Mouse (Mus musculus): ENCODE data around the gene Irf9.

The Irf9 gene

GRCm38 (mm10) chr14:55585566-55585960 is 17.8 kb upstream of the Irf9 start:
- TF ChIP-seq CTCF (conservative IDR thresholded peaks at IDR 0.05; ENCODE audit: low read length) (no peak), POU5F1 (IDR thresholded peaks at IDR 0.05; ENCODE audit: borderline replicate concordance, low read length) (no peak), NANOG (IDR thresholded peaks at IDR 0.05; ENCODE audit: borderline replicate concordance, low read length) (no peak)
- Histone ChIP-seq H3K4me3 (replicated peaks; ENCODE audit: low read length) (peak overlapping the region; percentile 85), H3K4me1 (replicated peaks; ENCODE audit: low read depth, low read length) (peaks cover 58% of the 10 kb centered on the region), H3K9me3 (ENCODE audit: low read length) (no peaks in the 10 kb centered on the region), H3K27me3 (ENCODE audit: insufficient read depth, low read length) (peaks cover 5% of the 10 kb centered on the region), H3K36me3 (ENCODE audit: insufficient read depth, low read length) (peaks cover 36% of the 10 kb centered on the region)

- Histone ChIP-seq H3K4me3 (replicated peaks; ENCODE audit: low read length) (no peak overlapping the region), H3K36me3 (ENCODE audit: insufficient read depth, low read length) (peaks cover 30% of the 10 kb centered on the region), H3K27me3 (ENCODE audit: insufficient read depth, low read length) (peaks cover 5% of the 10 kb centered on the region), H3K9me3 (ENCODE audit: low read length) (no peaks in the 10 kb centered on the region), H3K4me1 (replicated peaks; ENCODE audit: low read depth, low read length) (peaks cover 53% of the 10 kb centered on the region)
- TF ChIP-seq NANOG (IDR thresholded peaks at IDR 0.05; ENCODE audit: borderline replicate concordance, low read length) (no peak), CTCF (conservative IDR thresholded peaks at IDR 0.05; ENCODE audit: low read length) (no peak), POU5F1 (IDR thresholded peaks at IDR 0.05; ENCODE audit: borderline replicate concordance, low read length) (no peak)
These were observed 17.2 kb upstream of the Irf9 start for GRCm38 (mm10) chr14:55586149-55586548.

- peaks cover 5% of the 10 kb centered on the region for H3K27me3 ChIP-seq (ENCODE audit: insufficient read depth, low read length)
These were observed 14.1 kb upstream of the Irf9 start for GRCm38 (mm10) chr14:55589271-55589670.

GRCm38 (mm10) chr14:55589771-55590448 is 13.5 kb upstream of the Irf9 start:
- Histone ChIP-seq H3K4me3 (replicated peaks; ENCODE audit: low read length) (peak overlapping the region; percentile 99), H3K4me1 (replicated peaks; ENCODE audit: low read depth, low read length) (peaks cover 54% of the 10 kb centered on the region), H3K36me3 (ENCODE audit: insufficient read depth, low read length) (peaks cover 40% of the 10 kb centered on the region), H3K9me3 (ENCODE audit: low read length) (no peaks in the 10 kb centered on the region), H3K27me3 (ENCODE audit: insufficient read depth, low read length) (no peaks in the 10 kb centered on the region)
- TF ChIP-seq POU5F1 (IDR thresholded peaks at IDR 0.05; ENCODE audit: borderline replicate concordance, low read length) (no peak), CTCF (conservative IDR thresholded peaks at IDR 0.05; ENCODE audit: low read length) (no peak), NANOG (IDR thresholded peaks at IDR 0.05; ENCODE audit: borderline replicate concordance, low read length) (no peak)

More at GRCm38 (mm10) chr14:55589271-55589670, 14.1 kb upstream of the Irf9 start:
- Histone ChIP-seq H3K4me1 (replicated peaks; ENCODE audit: low read depth, low read length) (peaks cover 60% of the 10 kb centered on the region), H3K9me3 (ENCODE audit: low read length) (no peaks in the 10 kb centered on the region), H3K4me3 (replicated peaks; ENCODE audit: low read length) (no peak overlapping the region), H3K36me3 (ENCODE audit: insufficient read depth, low read length) (peaks cover 33% of the 10 kb centered on the region)
- no peak for TF ChIP-seq POU5F1 (IDR thresholded peaks at IDR 0.05; ENCODE audit: borderline replicate concordance, low read length)
- TF ChIP-seq CTCF (conservative IDR thresholded peaks at IDR 0.05; ENCODE audit: low read length) = no peak
- TF ChIP-seq NANOG (IDR thresholded peaks at IDR 0.05; ENCODE audit: borderline replicate concordance, low read length) = no peak

- Histone ChIP-seq H3K4me1 (replicated peaks; ENCODE audit: low read depth, low read length) (peaks cover 49% of the 10 kb centered on the region), H3K4me3 (replicated peaks; ENCODE audit: low read length) (peak within 1 kb of the TSS; percentile 99), H3K9me3 (ENCODE audit: low read length) (no peaks in the 10 kb centered on the region), H3K27me3 (ENCODE audit: insufficient read depth, low read length) (no peaks in the 10 kb centered on the region), H3K36me3 (ENCODE audit: insufficient read depth, low read length) (peaks cover 49% of the 10 kb centered on the region)
- no peak for TF ChIP-seq CTCF (conservative IDR thresholded peaks at IDR 0.05; ENCODE audit: low read length)
- TF ChIP-seq NANOG (IDR thresholded peaks at IDR 0.05; ENCODE audit: borderline replicate concordance, low read length) = no peak
- no peak for TF ChIP-seq POU5F1 (IDR thresholded peaks at IDR 0.05; ENCODE audit: borderline replicate concordance, low read length)
These were observed 12.5 kb upstream of the Irf9 start, which contains the start of gene Psme2 for GRCm38 (mm10) chr14:55590748-55591330. Psme2 (minus strand) TSS chr14:55591113.

GRCm38 (mm10) chr14:55591331-55591891 is 12.0 kb upstream of the Irf9 start, which contains the start of gene Rnf31:
Rnf31 (plus strand) TSS chr14:55591708.
- Histone ChIP-seq H3K4me1 (replicated peaks; ENCODE audit: low read depth, low read length) (peaks cover 49% of the 10 kb centered on the region), H3K36me3 (ENCODE audit: insufficient read depth, low read length) (peaks cover 55% of the 10 kb centered on the region), H3K27me3 (ENCODE audit: insufficient read depth, low read length) (no peaks in the 10 kb centered on the region), H3K9me3 (ENCODE audit: low read length) (no peaks in the 10 kb centered on the region), H3K4me3 (replicated peaks; ENCODE audit: low read length) (peak within 1 kb of the TSS; percentile 99)
- TF ChIP-seq CTCF (conservative IDR thresholded peaks at IDR 0.05; ENCODE audit: low read length) (no peak), NANOG (IDR thresholded peaks at IDR 0.05; ENCODE audit: borderline replicate concordance, low read length) (no peak), POU5F1 (IDR thresholded peaks at IDR 0.05; ENCODE audit: borderline replicate concordance, low read length) (no peak)

GRCm38 (mm10) chr14:55592226-55592625 is 11.1 kb upstream of the Irf9 start:
- TF ChIP-seq NANOG (IDR thresholded peaks at IDR 0.05; ENCODE audit: borderline replicate concordance, low read length) (no peak), CTCF (conservative IDR thresholded peaks at IDR 0.05; ENCODE audit: low read length) (no peak), POU5F1 (IDR thresholded peaks at IDR 0.05; ENCODE audit: borderline replicate concordance, low read length) (no peak)
- Histone ChIP-seq H3K36me3 (ENCODE audit: insufficient read depth, low read length) (peaks cover 59% of the 10 kb centered on the region), H3K4me1 (replicated peaks; ENCODE audit: low read depth, low read length) (peaks cover 52% of the 10 kb centered on the region), H3K4me3 (replicated peaks; ENCODE audit: low read length) (peak overlapping the region; percentile 99), H3K9me3 (ENCODE audit: low read length) (no peaks in the 10 kb centered on the region), H3K27me3 (ENCODE audit: insufficient read depth, low read length) (no peaks in the 10 kb centered on the region)

GRCm38 (mm10) chr14:55596036-55596690 is 7.2 kb upstream of the Irf9 start:
- TF ChIP-seq POU5F1 (IDR thresholded peaks at IDR 0.05; ENCODE audit: borderline replicate concordance, low read length) = no peak
- H3K4me3 ChIP-seq (replicated peaks; ENCODE audit: low read length) = no peak overlapping the region
- H3K36me3 ChIP-seq (ENCODE audit: insufficient read depth, low read length) = peaks cover 79% of the 10 kb centered on the region
- peaks cover 46% of the 10 kb centered on the region for H3K4me1 ChIP-seq (replicated peaks; ENCODE audit: low read depth, low read length)
- no peaks in the 10 kb centered on the region for H3K9me3 ChIP-seq (ENCODE audit: low read length)
- no peaks in the 10 kb centered on the region for H3K27me3 ChIP-seq (ENCODE audit: insufficient read depth, low read length)

Data from E14TG2a.4 (cell line).